Mouse (Mus musculus): Measurements from ENCODE around the gene Lrrc36.

DNA sequence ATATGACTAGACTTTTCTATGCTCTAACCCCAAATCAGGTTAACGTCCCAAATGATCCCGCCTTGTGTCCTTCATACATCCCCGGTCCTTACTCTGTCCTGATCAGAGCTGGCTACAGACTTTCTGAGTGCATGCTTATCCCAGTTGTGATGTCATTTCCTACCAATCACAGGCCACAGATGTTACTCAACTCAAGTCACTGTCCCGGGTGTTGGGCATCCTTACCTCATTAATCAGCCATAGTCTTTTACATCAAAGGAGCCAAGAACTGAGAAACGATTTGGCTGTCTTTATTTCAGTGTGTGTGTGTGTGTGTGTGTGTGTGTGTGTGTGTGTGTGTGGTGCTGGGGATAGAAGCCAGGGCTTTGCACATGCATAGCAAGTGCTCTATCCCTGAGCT lies 40.7 kb downstream of the Lrrc36 start:
- TF ChIP-seq CTCF (conservative IDR thresholded peaks at IDR 0.05; ENCODE audit: low read length) = no peak
- TF ChIP-seq POU5F1 (IDR thresholded peaks at IDR 0.05; ENCODE audit: borderline replicate concordance, low read length) = no peak

All from E14TG2a.4 (cell line).